Mouse (Mus musculus) midbrain, embryonic 16.5 days (tissue): ENCODE measurements at regions not wholly inside any gene's neighbourhood (a gene's known extent, or its start where the extent isn't known, plus 50 kb on each side); places are given as distances from the start of the nearest gene placed in this dataset.

Experiments used
- ATAC-seq: fragments of 200-750 bp; cut with Nextera tagmentation; 2 replicates; pipeline ENCODE4 v1.8.0; 2017; ENCODE audit warnings: moderate TSS enrichment
- H3K27ac ChIP-seq: fragments of 300-500 bp; sonication (generic); 2 replicates; pipeline ENCODE4 v1.5.1; 2014; ENCODE audit warnings: mild to moderate bottlenecking, low read length, mixed read lengths
- H3K27me3 ChIP-seq: fragments of 300-500 bp; sonication (generic); 2 replicates; pipeline ENCODE4 v1.6.1; 2014; ENCODE audit warnings: low read depth, low read length, mixed read lengths; ENCODE audit not compliant: control insufficient read depth, insufficient read depth
- H3K36me3 ChIP-seq: fragments of 300-500 bp; sonication (generic); 2 replicates; pipeline ENCODE4 v1.6.1; 2014; ENCODE audit warnings: mild to moderate bottlenecking, low read length, moderate library complexity, mixed read lengths; ENCODE audit not compliant: control insufficient read depth, insufficient read depth
- H3K4me1 ChIP-seq: fragments of 300-500 bp; sonication (generic); 2 replicates; pipeline ENCODE4 v1.6.1; 2014; ENCODE audit warnings: mild to moderate bottlenecking, low read length, mixed read lengths; ENCODE audit not compliant: control insufficient read depth, insufficient read depth
- H3K4me2 ChIP-seq: fragments of 300-500 bp; sonication (generic); 2 replicates; pipeline ENCODE4 v1.6.1; 2014; ENCODE audit warnings: mild to moderate bottlenecking, low read length, mixed read lengths
- H3K4me3 ChIP-seq: fragments of 300-500 bp; sonication (generic); 2 replicates; pipeline ENCODE4 v1.5.1; 2014; ENCODE audit warnings: low read depth, mild to moderate bottlenecking, low read length, moderate library complexity, mixed read lengths
- H3K9ac ChIP-seq: fragments of 300-500 bp; sonication (generic); 2 replicates; pipeline ENCODE4 v1.6.1; 2014; ENCODE audit warnings: low read depth, low read length, mixed read lengths
- H3K9me3 ChIP-seq: fragments of 300-500 bp; sonication (generic); replicated peaks from 2 replicates; pipeline ENCODE4 v1.6.1; 2014; ENCODE audit warnings: mild to moderate bottlenecking, low read length, mixed read lengths; ENCODE audit not compliant: control insufficient read depth, poor library complexity, severe bottlenecking
- WGBS: fragments of 180-500 bp; shearing (Covaris S2); extraction: QIAGEN DNeasy Blood & Tissue Kit; methylation state at CpG from one replicate; pipeline ENCODE4 v1.1.7; 2014; 5-methylcytosine and 5-hydroxymethylcytosine counted together

- no peak overlapping the region for H3K4me3 ChIP-seq
- H3K27ac ChIP-seq = no peak overlapping the region
- H3K4me1 ChIP-seq = peaks cover 3% of the 10 kb centered on the region; the same call in 1 of the 2 replicates
- ATAC-seq = no peak
- no peaks in the 10 kb centered on the region for H3K36me3 ChIP-seq
- H3K9me3 ChIP-seq = no peaks in the 10 kb centered on the region
- no peaks in the 10 kb centered on the region for H3K27me3 ChIP-seq
- WGBS = 90% methylated on average over 1 of the region's 1 CpGs
- H3K4me2 ChIP-seq = no peak overlapping the region
- H3K9ac ChIP-seq = no peak overlapping the region
These were observed 76.2 kb upstream of the Adcy1 start for GRCm38 (mm10) chr11:6987105-6987504.

GRCm38 (mm10) chr11:6982076-6982475 is 81.2 kb upstream of the Adcy1 start:
- no peak for ATAC-seq
- WGBS = 91% methylated on average over 7 of the region's 7 CpGs
- H3K4me3 ChIP-seq = no peak overlapping the region
- no peak overlapping the region for H3K9ac ChIP-seq
- H3K9me3 ChIP-seq = no peaks in the 10 kb centered on the region
- no peak overlapping the region for H3K27ac ChIP-seq
- H3K36me3 ChIP-seq = no peaks in the 10 kb centered on the region
- H3K4me1 ChIP-seq = no peaks in the 10 kb centered on the region
- H3K4me2 ChIP-seq = no peak overlapping the region
- no peaks in the 10 kb centered on the region for H3K27me3 ChIP-seq

GRCm38 (mm10) chr11:6979656-6980055 is 83.6 kb upstream of the Adcy1 start:
- Histone ChIP-seq H3K9me3 (no peaks in the 10 kb centered on the region), H3K27ac (no peak overlapping the region), H3K27me3 (no peaks in the 10 kb centered on the region), H3K4me1 (no peaks in the 10 kb centered on the region), H3K9ac (no peak overlapping the region), H3K36me3 (no peaks in the 10 kb centered on the region), H3K4me3 (no peak overlapping the region), H3K4me2 (no peak overlapping the region)
- 85% methylated on average over 3 of the region's 3 CpGs for WGBS
- no peak for ATAC-seq

- Histone ChIP-seq H3K27ac (no peak overlapping the region), H3K4me1 (no peaks in the 10 kb centered on the region), H3K27me3 (no peaks in the 10 kb centered on the region), H3K9ac (no peak overlapping the region), H3K4me2 (no peak overlapping the region), H3K4me3 (no peak overlapping the region), H3K36me3 (no peaks in the 10 kb centered on the region), H3K9me3 (no peaks in the 10 kb centered on the region)
- 48% methylated on average over 1 of the region's 1 CpGs for WGBS
- no peak for ATAC-seq
These were observed 94.1 kb upstream of the Adcy1 start for GRCm38 (mm10) chr11:6969196-6969595.

GRCm38 (mm10) chr11:6966968-6967367 is 96.3 kb upstream of the Adcy1 start:
- H3K27me3 ChIP-seq = no peaks in the 10 kb centered on the region
- H3K36me3 ChIP-seq = no peaks in the 10 kb centered on the region
- no peaks in the 10 kb centered on the region for H3K9me3 ChIP-seq
- 90% methylated on average over 5 of the region's 5 CpGs for WGBS
- H3K4me2 ChIP-seq = no peak overlapping the region
- no peak overlapping the region for H3K4me3 ChIP-seq
- H3K27ac ChIP-seq = no peak overlapping the region
- H3K9ac ChIP-seq = no peak overlapping the region
- no peak for ATAC-seq
- no peaks in the 10 kb centered on the region for H3K4me1 ChIP-seq

- Histone ChIP-seq H3K4me1 (no peaks in the 10 kb centered on the region), H3K4me3 (no peak overlapping the region), H3K27me3 (no peaks in the 10 kb centered on the region), H3K27ac (no peak overlapping the region), H3K36me3 (no peaks in the 10 kb centered on the region), H3K9me3 (no peaks in the 10 kb centered on the region; the same call in 1 of the 2 replicates), H3K9ac (no peak overlapping the region), H3K4me2 (no peak overlapping the region)
- no peak for ATAC-seq
- 58% methylated on average over 2 of the region's 2 CpGs for WGBS
These were observed 98.8 kb upstream of the Adcy1 start for GRCm38 (mm10) chr11:6964524-6964923.

GRCm38 (mm10) chr11:6963600-6963999 is 99.7 kb upstream of the Adcy1 start:
- WGBS = 90% methylated on average over 3 of the region's 3 CpGs
- no peaks in the 10 kb centered on the region for H3K27me3 ChIP-seq
- no peaks in the 10 kb centered on the region for H3K4me1 ChIP-seq
- no peak overlapping the region for H3K9ac ChIP-seq
- no peak overlapping the region for H3K4me3 ChIP-seq
- ATAC-seq = no peak
- H3K9me3 ChIP-seq = no peaks in the 10 kb centered on the region; the same call in 1 of the 2 replicates
- H3K4me2 ChIP-seq = no peak overlapping the region
- no peaks in the 10 kb centered on the region for H3K36me3 ChIP-seq
- no peak overlapping the region for H3K27ac ChIP-seq

- no peak overlapping the region for H3K4me3 ChIP-seq
- no peak overlapping the region for H3K4me2 ChIP-seq
- H3K36me3 ChIP-seq = no peaks in the 10 kb centered on the region
- ATAC-seq = no peak
- 85% methylated on average over 1 of the region's 1 CpGs for WGBS
- no peak overlapping the region for H3K9ac ChIP-seq
- H3K4me1 ChIP-seq = no peaks in the 10 kb centered on the region
- H3K27me3 ChIP-seq = no peaks in the 10 kb centered on the region
- no peak overlapping the region for H3K27ac ChIP-seq
- no peaks in the 10 kb centered on the region; the same call in 1 of the 2 replicates for H3K9me3 ChIP-seq
These were observed 100.3 kb upstream of the Adcy1 start for GRCm38 (mm10) chr11:6962786-6963575.

GRCm38 (mm10) chr11:6962322-6962721 is 101.0 kb upstream of the Adcy1 start:
- ATAC-seq = no peak
- no peak overlapping the region for H3K27ac ChIP-seq

More at GRCm38 (mm10) chr11:6962322-6962721, 101.0 kb upstream of the Adcy1 start:
- Histone ChIP-seq H3K27me3 (no peaks in the 10 kb centered on the region), H3K36me3 (no peaks in the 10 kb centered on the region), H3K9me3 (no peaks in the 10 kb centered on the region; the same call in 1 of the 2 replicates), H3K4me3 (no peak overlapping the region), H3K4me1 (no peaks in the 10 kb centered on the region), H3K9ac (no peak overlapping the region), H3K4me2 (no peak overlapping the region)
